Mouse (Mus musculus): ENCODE results near the gene Cul9. TPM values are rescaled to one million over a fixed set of nuclear protein-coding genes. Genes with fewer than 3 reads are reported as not detected.
A peak's percentile ranks its signal among the peaks of the same experiment; 100 is the strongest.

Cul9 gene
- polyA plus RNA-seq, 1 experiment from 2014 or later: 2.8 TPM

DNA sequence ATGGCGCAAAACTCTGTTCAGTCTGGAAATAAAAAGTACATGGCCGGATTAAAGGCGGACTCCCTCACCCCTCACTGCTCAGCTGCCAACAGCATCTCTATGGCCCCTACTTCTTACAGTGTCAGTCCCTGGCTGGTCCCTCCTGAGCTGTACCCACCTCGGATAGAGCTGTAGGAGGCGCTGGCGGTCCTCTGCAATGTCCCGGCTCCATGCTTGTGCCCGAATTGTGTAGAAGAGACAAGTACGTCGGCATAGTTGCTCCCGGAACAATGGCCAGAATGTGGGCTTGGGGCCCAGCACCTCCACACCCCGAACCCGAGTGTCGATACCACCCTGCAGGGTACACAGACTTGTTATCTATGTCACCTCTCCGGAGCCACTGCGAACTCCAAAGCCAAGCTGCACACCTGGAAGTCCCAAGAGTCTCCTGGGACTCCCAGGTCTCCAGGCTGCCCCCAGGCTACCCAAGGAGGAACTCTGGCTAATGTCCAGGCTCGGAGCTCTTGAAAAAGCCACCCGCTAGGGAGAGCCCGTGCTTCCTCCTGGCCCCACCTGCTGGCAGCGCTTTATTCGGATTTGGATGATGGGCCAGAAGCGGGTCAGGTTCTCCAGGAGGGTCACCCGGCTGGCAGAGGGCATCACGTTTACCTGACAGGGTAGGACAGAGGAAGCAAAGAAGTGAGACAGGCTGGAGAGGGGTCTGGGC is 24.1 kb downstream of the Cul9 start:
- Histone ChIP-seq H3K36me3 (ENCODE audit: control insufficient read depth, insufficient read depth, low read length) (no peaks in the 10 kb centered on the region), H3K27me3 (replicated peaks; ENCODE audit: control insufficient read depth, insufficient read depth, low read length) (peaks cover 12% of the 10 kb centered on the region; the same call in 1 of the 2 replicates), H3K4me1 (ENCODE audit: control insufficient read depth, insufficient read depth, low read length) (no peaks in the 10 kb centered on the region), H3K9ac (ENCODE audit: low read depth, low read length) (no peak overlapping the region), H3K4me3 (ENCODE audit: low read length) (no peak overlapping the region), H3K4me2 (ENCODE audit: low read depth, low read length) (no peak overlapping the region), H3K27ac (ENCODE audit: low read length) (no peak overlapping the region), H3K9me3 (ENCODE audit: control insufficient read depth, low read length) (no peaks in the 10 kb centered on the region)
- no peak for ATAC-seq
- WGBS: 38% methylated on average over 24 of the region's 24 CpGs

DNA sequence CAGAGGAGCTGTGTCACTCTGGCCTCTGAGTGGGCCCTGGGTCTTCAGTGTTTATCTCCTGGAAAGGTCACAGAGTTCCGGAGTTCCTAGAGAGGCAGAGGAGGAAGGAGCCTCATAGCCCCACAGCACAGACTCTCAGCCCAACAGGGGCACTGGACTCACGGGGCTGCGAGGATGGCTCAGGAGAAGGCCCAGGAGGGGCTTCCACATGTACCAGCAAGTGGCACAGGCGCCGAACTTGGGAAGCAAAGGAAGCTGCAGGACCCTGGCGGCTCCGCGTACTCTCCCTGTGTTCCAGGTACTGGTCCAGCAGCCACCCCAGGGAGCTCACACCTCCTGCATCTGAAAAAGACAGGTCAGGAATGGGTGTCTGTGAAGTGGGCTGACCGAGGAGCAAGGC is 25.0 kb downstream of the Cul9 start:
- Histone ChIP-seq H3K36me3 (ENCODE audit: control insufficient read depth, insufficient read depth, low read length) (no peaks in the 10 kb centered on the region), H3K9ac (ENCODE audit: low read depth, low read length) (peak overlapping the region; percentile 45; the same call in 1 of the 2 replicates), H3K4me1 (ENCODE audit: control insufficient read depth, insufficient read depth, low read length) (no peaks in the 10 kb centered on the region), H3K9me3 (ENCODE audit: control insufficient read depth, low read length) (no peaks in the 10 kb centered on the region), H3K27ac (ENCODE audit: low read length) (no peak overlapping the region), H3K4me3 (ENCODE audit: low read length) (no peak overlapping the region), H3K27me3 (replicated peaks; ENCODE audit: control insufficient read depth, insufficient read depth, low read length) (peaks cover 12% of the 10 kb centered on the region; the same call in 1 of the 2 replicates), H3K4me2 (ENCODE audit: low read depth, low read length) (0 out of 2 replicates have a peak overlapping the region, but pooled peaks have one; percentile 44)
- WGBS: 75% methylated on average over 9 of the region's 9 CpGs
- no peak for ATAC-seq

GRCm38 (mm10) chr17:46520385-46520979 is 25.7 kb downstream of the Cul9 start:
- WGBS: 39% methylated on average over 25 of the region's 25 CpGs
- Histone ChIP-seq H3K4me3 (ENCODE audit: low read length) (peak overlapping the region; percentile 18; the same call in 1 of the 2 replicates), H3K27me3 (replicated peaks; ENCODE audit: control insufficient read depth, insufficient read depth, low read length) (peaks cover 12% of the 10 kb centered on the region; the same call in 1 of the 2 replicates), H3K4me1 (ENCODE audit: control insufficient read depth, insufficient read depth, low read length) (no peaks in the 10 kb centered on the region), H3K9me3 (ENCODE audit: control insufficient read depth, low read length) (no peaks in the 10 kb centered on the region), H3K36me3 (ENCODE audit: control insufficient read depth, insufficient read depth, low read length) (no peaks in the 10 kb centered on the region), H3K27ac (ENCODE audit: low read length) (no peak overlapping the region), H3K9ac (ENCODE audit: low read depth, low read length) (peak overlapping the region; percentile 45), H3K4me2 (ENCODE audit: low read depth, low read length) (peak overlapping the region; percentile 44)
- ATAC-seq: 0 out of 2 replicates have a peak, but pooled peaks have one; percentile 38

- no peak for ATAC-seq
- Histone ChIP-seq H3K9me3 (ENCODE audit: control insufficient read depth, low read length) (no peaks in the 10 kb centered on the region), H3K9ac (ENCODE audit: low read depth, low read length) (peak overlapping the region; percentile 44), H3K36me3 (ENCODE audit: control insufficient read depth, insufficient read depth, low read length) (no peaks in the 10 kb centered on the region), H3K4me2 (ENCODE audit: low read depth, low read length) (peak overlapping the region; percentile 44), H3K4me3 (ENCODE audit: low read length) (no peak overlapping the region), H3K27ac (ENCODE audit: low read length) (no peak overlapping the region), H3K27me3 (replicated peaks; ENCODE audit: control insufficient read depth, insufficient read depth, low read length) (peaks cover 12% of the 10 kb centered on the region; the same call in 1 of the 2 replicates), H3K4me1 (ENCODE audit: control insufficient read depth, insufficient read depth, low read length) (no peaks in the 10 kb centered on the region)
- WGBS: 60% methylated on average over 10 of the region's 10 CpGs
These were observed 26.2 kb downstream of the Cul9 start for GRCm38 (mm10) chr17:46519971-46520370.

- H3K27ac ChIP-seq (ENCODE audit: low read length): no peak overlapping the region
- ATAC-seq: no peak
- WGBS: 67% methylated on average over 2 of the region's 2 CpGs
- H3K9me3 ChIP-seq (ENCODE audit: control insufficient read depth, low read length): no peaks in the 10 kb centered on the region
- no peak overlapping the region for H3K9ac ChIP-seq (ENCODE audit: low read depth, low read length)
- no peaks in the 10 kb centered on the region for H3K27me3 ChIP-seq (replicated peaks; ENCODE audit: control insufficient read depth, insufficient read depth, low read length)
- H3K4me1 ChIP-seq (ENCODE audit: control insufficient read depth, insufficient read depth, low read length): no peaks in the 10 kb centered on the region
- no peak overlapping the region for H3K4me2 ChIP-seq (ENCODE audit: low read depth, low read length)
- no peaks in the 10 kb centered on the region for H3K36me3 ChIP-seq (ENCODE audit: control insufficient read depth, insufficient read depth, low read length)
- H3K4me3 ChIP-seq (ENCODE audit: low read length): no peak overlapping the region
These were observed 32.9 kb downstream of the Cul9 start for GRCm38 (mm10) chr17:46513329-46513728.

DNA sequence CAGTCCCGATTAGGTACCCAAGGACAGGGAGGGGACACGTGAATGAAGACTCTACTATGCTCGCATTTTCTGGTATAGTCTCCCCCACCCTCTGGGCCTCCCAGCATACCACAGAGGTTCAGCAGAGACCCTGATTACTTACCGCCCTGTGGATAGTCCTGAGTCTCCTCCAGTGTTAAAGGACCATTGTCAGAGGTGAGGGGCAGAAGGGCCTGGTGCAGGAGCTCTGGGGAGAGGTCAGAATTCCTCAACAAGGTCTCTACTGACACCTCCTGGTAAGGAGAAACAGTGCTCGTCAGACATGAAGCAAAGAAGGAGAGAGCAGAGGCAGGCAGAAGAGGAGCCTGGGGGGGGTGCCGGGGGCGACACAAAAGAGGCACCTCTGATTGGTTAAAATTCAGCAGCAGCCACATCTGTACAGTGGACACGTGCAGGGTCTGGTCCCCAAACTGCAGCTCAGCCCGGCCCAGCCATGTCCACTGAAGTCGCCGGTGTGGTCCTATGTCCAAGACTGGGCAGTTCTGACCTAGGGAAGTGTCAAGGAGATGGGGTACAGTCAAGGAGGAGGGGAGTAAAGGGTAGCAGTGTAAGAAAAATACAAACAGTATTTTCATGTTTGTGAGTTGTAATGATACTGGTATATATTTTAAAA is 35.0 kb downstream of the Cul9 start:
- H3K4me3 ChIP-seq (ENCODE audit: low read length): no peak overlapping the region
- H3K27me3 ChIP-seq (replicated peaks; ENCODE audit: control insufficient read depth, insufficient read depth, low read length): no peaks in the 10 kb centered on the region
- 45% methylated on average over 11 of the region's 11 CpGs for WGBS
- H3K9ac ChIP-seq (ENCODE audit: low read depth, low read length): no peak overlapping the region
- H3K4me1 ChIP-seq (ENCODE audit: control insufficient read depth, insufficient read depth, low read length): no peaks in the 10 kb centered on the region
- ATAC-seq: no peak
- no peak overlapping the region for H3K27ac ChIP-seq (ENCODE audit: low read length)
- H3K4me2 ChIP-seq (ENCODE audit: low read depth, low read length): no peak overlapping the region
- no peaks in the 10 kb centered on the region for H3K9me3 ChIP-seq (ENCODE audit: control insufficient read depth, low read length)
- no peaks in the 10 kb centered on the region for H3K36me3 ChIP-seq (ENCODE audit: control insufficient read depth, insufficient read depth, low read length)

GRCm38 (mm10) chr17:46505617-46506016 is 40.6 kb downstream of the Cul9 start:
- Histone ChIP-seq H3K9me3 (ENCODE audit: control insufficient read depth, low read length) (no peaks in the 10 kb centered on the region), H3K27ac (ENCODE audit: low read length) (no peak overlapping the region), H3K36me3 (ENCODE audit: control insufficient read depth, insufficient read depth, low read length) (no peaks in the 10 kb centered on the region), H3K4me3 (ENCODE audit: low read length) (no peak overlapping the region), H3K27me3 (replicated peaks; ENCODE audit: control insufficient read depth, insufficient read depth, low read length) (no peaks in the 10 kb centered on the region), H3K4me2 (ENCODE audit: low read depth, low read length) (no peak overlapping the region), H3K9ac (ENCODE audit: low read depth, low read length) (no peak overlapping the region), H3K4me1 (ENCODE audit: control insufficient read depth, insufficient read depth, low read length) (no peaks in the 10 kb centered on the region)
- ATAC-seq: no peak
- 88% methylated on average over 3 of the region's 3 CpGs for WGBS

DNA sequence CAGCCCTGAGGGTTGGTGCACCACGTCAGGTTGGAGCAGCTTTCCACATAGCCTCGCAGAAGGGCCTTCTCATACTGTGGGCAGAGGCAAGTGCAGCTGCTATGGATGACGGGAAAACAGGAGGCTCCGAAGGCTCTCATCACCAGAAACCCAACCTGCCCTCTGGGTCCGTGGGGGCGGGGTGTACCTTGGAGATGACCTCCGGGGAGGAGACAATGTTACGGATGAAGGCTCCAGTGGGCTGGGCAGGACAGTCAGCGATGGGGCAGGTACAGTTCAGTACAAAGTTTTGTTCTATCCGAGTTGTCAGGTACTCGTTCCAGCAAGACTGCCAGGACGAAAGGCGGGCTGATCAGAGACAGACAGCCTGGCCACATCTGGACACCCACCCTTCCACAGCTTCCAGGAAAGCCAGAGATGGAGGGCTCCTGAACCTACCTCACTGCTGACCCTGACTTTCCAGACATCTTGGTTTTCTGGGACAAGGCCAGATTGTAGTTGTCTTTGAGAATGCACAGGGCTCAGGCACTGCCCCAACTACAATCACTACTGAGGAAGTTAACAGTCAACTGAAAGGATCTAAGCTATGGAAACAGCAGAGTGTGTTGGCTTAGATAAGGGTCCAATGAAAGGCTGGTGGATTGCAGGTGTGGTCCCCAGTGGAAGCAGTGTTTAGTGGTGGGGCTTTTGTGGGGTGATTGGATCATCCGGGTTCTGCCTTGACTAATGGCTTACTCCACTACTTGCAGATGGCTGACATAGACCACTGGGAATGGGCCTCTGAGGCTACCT is 42.1 kb downstream of the Cul9 start:
- H3K36me3 ChIP-seq (ENCODE audit: control insufficient read depth, insufficient read depth, low read length): no peaks in the 10 kb centered on the region
- no peak overlapping the region for H3K4me2 ChIP-seq (ENCODE audit: low read depth, low read length)
- H3K27me3 ChIP-seq (replicated peaks; ENCODE audit: control insufficient read depth, insufficient read depth, low read length): no peaks in the 10 kb centered on the region
- H3K4me1 ChIP-seq (ENCODE audit: control insufficient read depth, insufficient read depth, low read length): no peaks in the 10 kb centered on the region
- no peaks in the 10 kb centered on the region for H3K9me3 ChIP-seq (ENCODE audit: control insufficient read depth, low read length)
- no peak overlapping the region for H3K27ac ChIP-seq (ENCODE audit: low read length)
- H3K4me3 ChIP-seq (ENCODE audit: low read length): no peak overlapping the region
- H3K9ac ChIP-seq (ENCODE audit: low read depth, low read length): no peak overlapping the region
- WGBS: 74% methylated on average over 14 of the region's 14 CpGs
- no peak for ATAC-seq

DNA sequence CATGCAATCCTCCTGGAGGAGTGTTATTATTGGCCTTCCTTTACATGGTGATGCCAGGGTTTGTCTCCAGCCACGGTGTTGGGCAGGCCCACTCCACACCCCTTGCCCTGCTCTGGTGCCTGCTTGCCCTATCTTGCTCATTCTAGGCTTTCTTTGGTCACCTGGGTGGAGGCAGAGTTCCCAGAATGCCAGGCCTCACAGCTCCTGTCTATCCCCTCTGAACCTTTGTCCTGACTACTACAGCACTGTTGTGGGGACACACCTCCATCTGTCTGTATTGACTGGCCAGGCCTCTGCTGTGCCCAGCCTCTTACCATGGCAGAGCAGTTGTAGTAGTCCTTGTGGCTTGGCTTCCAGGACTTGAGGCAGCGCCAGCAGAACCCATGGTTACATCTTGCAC is 43.4 kb downstream of the Cul9 start:
- no peaks in the 10 kb centered on the region for H3K27me3 ChIP-seq (replicated peaks; ENCODE audit: control insufficient read depth, insufficient read depth, low read length)
- no peaks in the 10 kb centered on the region; the same call in 1 of the 2 replicates for H3K4me1 ChIP-seq (ENCODE audit: control insufficient read depth, insufficient read depth, low read length)
- ATAC-seq: no peak
- H3K9me3 ChIP-seq (ENCODE audit: control insufficient read depth, low read length): no peaks in the 10 kb centered on the region
- 81% methylated on average over 2 of the region's 2 CpGs for WGBS
- H3K4me3 ChIP-seq (ENCODE audit: low read length): no peak overlapping the region
- H3K27ac ChIP-seq (ENCODE audit: low read length): no peak overlapping the region
- H3K9ac ChIP-seq (ENCODE audit: low read depth, low read length): no peak overlapping the region
- no peak overlapping the region for H3K4me2 ChIP-seq (ENCODE audit: low read depth, low read length)
- no peaks in the 10 kb centered on the region for H3K36me3 ChIP-seq (ENCODE audit: control insufficient read depth, insufficient read depth, low read length)
